Mouse (Mus musculus): ENCODE measurements around the gene Cpa5. TPM values are rescaled to one million over a fixed set of nuclear protein-coding genes. Genes with fewer than 3 reads are reported as not detected.

Gene Cpa5
- total RNA-seq (2021): not detected

GRCm38 (mm10) chr6:30610710-30611109 is at the start of gene Cpa5:
TSS of gene Cpa5 (plus strand) at chr6:30611010.
- no peak for DNase-seq (ENCODE audit: extremely low spot score in 1 of 2, low spot score in 1 of 2)

- DNase-seq (ENCODE audit: extremely low spot score in 1 of 2, low spot score in 1 of 2): no peak
Observed at GRCm38 (mm10) chr6:30562132-30562531, 48.7 kb upstream of the Cpa5 start.

- DNase-seq (ENCODE audit: extremely low spot score in 1 of 2, low spot score in 1 of 2): no peak
Observed at GRCm38 (mm10) chr6:30563575-30563974, 47.2 kb upstream of the Cpa5 start.

- DNase-seq (ENCODE audit: extremely low spot score in 1 of 2, low spot score in 1 of 2): no peak
Observed at GRCm38 (mm10) chr6:30564051-30564450, 46.8 kb upstream of the Cpa5 start.

- no peak for DNase-seq (ENCODE audit: extremely low spot score in 1 of 2, low spot score in 1 of 2)
Observed at GRCm38 (mm10) chr6:30568069-30568468, 42.7 kb upstream of the Cpa5 start, which contains the start of gene Cpa4. TSS of gene Cpa4 (plus strand) at chr6:30568369.

GRCm38 (mm10) chr6:30569331-30569730 is 41.5 kb upstream of the Cpa5 start:
- no peak for DNase-seq (ENCODE audit: extremely low spot score in 1 of 2, low spot score in 1 of 2)

GRCm38 (mm10) chr6:30570012-30570411 is 40.8 kb upstream of the Cpa5 start:
- no peak for DNase-seq (ENCODE audit: extremely low spot score in 1 of 2, low spot score in 1 of 2)

- DNase-seq (ENCODE audit: extremely low spot score in 1 of 2, low spot score in 1 of 2): peak; percentile 24 to 32
Observed at GRCm38 (mm10) chr6:30572456-30573311, 38.1 kb upstream of the Cpa5 start.

- no peak for DNase-seq (ENCODE audit: extremely low spot score in 1 of 2, low spot score in 1 of 2)
Observed at GRCm38 (mm10) chr6:30573380-30573779, 37.4 kb upstream of the Cpa5 start.

GRCm38 (mm10) chr6:30574945-30575344 is 35.9 kb upstream of the Cpa5 start:
- no peak for DNase-seq (ENCODE audit: extremely low spot score in 1 of 2, low spot score in 1 of 2)

- no peak for DNase-seq (ENCODE audit: extremely low spot score in 1 of 2, low spot score in 1 of 2)
Observed at GRCm38 (mm10) chr6:30576477-30577203, 34.2 kb upstream of the Cpa5 start.

- no peak for DNase-seq (ENCODE audit: extremely low spot score in 1 of 2, low spot score in 1 of 2)
Observed at GRCm38 (mm10) chr6:30579961-30580840, 30.6 kb upstream of the Cpa5 start.

GRCm38 (mm10) chr6:30580841-30581176 is 30.0 kb upstream of the Cpa5 start:
- no peak for DNase-seq (ENCODE audit: extremely low spot score in 1 of 2, low spot score in 1 of 2)

- DNase-seq (ENCODE audit: extremely low spot score in 1 of 2, low spot score in 1 of 2): no peak
Observed at GRCm38 (mm10) chr6:30586886-30587442, 23.8 kb upstream of the Cpa5 start.

GRCm38 (mm10) chr6:30589819-30590218 is 21.0 kb upstream of the Cpa5 start:
- no peak for DNase-seq (ENCODE audit: extremely low spot score in 1 of 2, low spot score in 1 of 2)

GRCm38 (mm10) chr6:30591851-30592404 is 18.9 kb upstream of the Cpa5 start:
- no peak for DNase-seq (ENCODE audit: extremely low spot score in 1 of 2, low spot score in 1 of 2)

GRCm38 (mm10) chr6:30592417-30592974 is 18.3 kb upstream of the Cpa5 start:
- DNase-seq (ENCODE audit: extremely low spot score in 1 of 2, low spot score in 1 of 2): no peak

- DNase-seq (ENCODE audit: extremely low spot score in 1 of 2, low spot score in 1 of 2): no peak
Observed at GRCm38 (mm10) chr6:30594364-30594763, 16.4 kb upstream of the Cpa5 start.

GRCm38 (mm10) chr6:30596230-30596898 is 14.4 kb upstream of the Cpa5 start:
- DNase-seq (ENCODE audit: extremely low spot score in 1 of 2, low spot score in 1 of 2): no peak

Measured in layer of hippocampus, postnatal 25 days (tissue).